Comparison of ENCODE assay signal across 10 mouse cellular contexts in genomic region chr4:133379046-133379347, GRCm38 (mm10). TPM values are rescaled to one million over a fixed set of nuclear protein-coding genes. Genes with fewer than 3 reads are reported as not detected.
A peak's percentile ranks its signal among the peaks of the same experiment; 100 is the strongest.
DNase-seq lines count a peak whose midpoint lies in the region; ATAC-seq and TF ChIP-seq lines count a peak whose summit lies in the region.
"Had no signal": no experiment of that assay in that cellular context is flagged by ENCODE, and none has a peak within 500 bp of the region (broad histone marks: within the 10 kb centered on the region; RNA-seq: fewer than 3 reads in every experiment).

No protein-coding gene starts in this region.

- H3K4me2 ChIP-seq in heart, embryonic 16.5 days (ENCODE audit: low read depth, low read length) = no peak overlapping the region
- H3K4me2 ChIP-seq in liver, embryonic 16.5 days (ENCODE audit: low read depth, low read length) = no peak overlapping the region

- ATAC-seq in heart, embryonic 16.5 days (replicated peaks; ENCODE audit: extremely low read depth, insufficient read depth, low FRiP score) = no peak
- ATAC-seq in liver, embryonic 16.5 days (ENCODE audit: low read depth) = no peak
- ATAC-seq in activated CD4-positive, CD25-positive, alpha-beta regulatory T cell, adult 4 months = no peak

- intact Hi-C loops in heart, postnatal 10 days (cut with DNase I) = no loop called here

- no peak for TF ChIP-seq POLR2A in MEL (IDR thresholded peaks at IDR 0.05; ENCODE audit: control insufficient read depth in 1 of 2, insufficient read depth in 1 of 2, low read depth in 1 of 2, low read length in 2 of 2, poor library complexity in 1 of 2)
- no peak for TF ChIP-seq POLR2A in embryonic fibroblast, embryonic 13.5 days (IDR thresholded peaks at IDR 0.05; ENCODE audit: low read depth, low read length)

- DNase-seq in heart, postnatal 10 days = no peak
- no peak for DNase-seq in MEL (ENCODE audit: low read depth, low spot score)
- DNase-seq in gastrocnemius, adult 18-20 months (ENCODE audit: low spot score) = no peak
- DNase-seq in layer of hippocampus, adult 18-20 months (ENCODE audit: low spot score in 2 of 2) = no peak
- DNase-seq: layer of hippocampus, postnatal 36 days; retina, postnatal 1 day had no signal

- H3K4me1 ChIP-seq in heart, embryonic 16.5 days (ENCODE audit: control insufficient read depth, insufficient read depth, low read length) = peaks cover 45% of the 10 kb centered on the region
- H3K4me1 ChIP-seq in MEL (ENCODE audit: control insufficient read depth in 1 of 2, insufficient read depth in 2 of 2, low read length in 2 of 2) = peaks cover 35 to 40% of the 10 kb centered on the region in 2 experiments
- peaks cover 32% of the 10 kb centered on the region for H3K4me1 ChIP-seq in embryonic fibroblast, embryonic 13.5 days (ENCODE audit: control insufficient read depth, insufficient read depth, low read length)
- peaks cover 67% of the 10 kb centered on the region for H3K4me1 ChIP-seq in liver, embryonic 16.5 days (ENCODE audit: control insufficient read depth, low read depth, low read length)

- no peak overlapping the region for H3K4me3 ChIP-seq in heart, embryonic 16.5 days (ENCODE audit: low read length)
- no peak overlapping the region for H3K4me3 ChIP-seq in MEL (ENCODE audit: control insufficient read depth in 1 of 2, insufficient read depth in 1 of 2, low read depth in 2 of 2, low read length in 2 of 2)
- no peak overlapping the region for H3K4me3 ChIP-seq in embryonic fibroblast, embryonic 13.5 days (ENCODE audit: insufficient read depth, low read length)
- H3K4me3 ChIP-seq in liver, embryonic 16.5 days (ENCODE audit: low read depth, low read length) = no peak overlapping the region

- peaks cover 13% of the 10 kb centered on the region; the same call in 1 of the 2 replicates for H3K79me2 ChIP-seq in MEL (ENCODE audit: control insufficient read depth, insufficient read depth, low read length, poor library complexity)

- H3K36me3 ChIP-seq in heart, embryonic 16.5 days (ENCODE audit: control insufficient read depth, insufficient read depth) = no peaks in the 10 kb centered on the region; the same call in 1 of the 2 replicates
- peaks cover 0 to 35% of the 10 kb centered on the region in 2 experiments; a peak in 2 of 4 replicates for H3K36me3 ChIP-seq in MEL (ENCODE audit: control insufficient read depth in 1 of 2, insufficient read depth in 2 of 2, low read length in 2 of 2)
- no peaks in the 10 kb centered on the region for H3K36me3 ChIP-seq in liver, embryonic 16.5 days (ENCODE audit: control insufficient read depth, insufficient read depth)

- whole genome bisulfite sequencing in heart, embryonic 16.5 days = 40% methylated on average over 5 of the region's 5 CpGs
- WGBS in liver, embryonic 16.5 days (ENCODE audit: insufficient replicate concordance) = 62% methylated on average over 5 of the region's 5 CpGs

- peak overlapping the region; percentile 76 for H3K27ac ChIP-seq in heart, embryonic 16.5 days (ENCODE audit: low read length)
- H3K27ac ChIP-seq in MEL (ENCODE audit: control insufficient read depth, low read depth, low read length) = peak overlapping the region; percentile 67
- H3K27ac ChIP-seq in embryonic fibroblast, embryonic 13.5 days (ENCODE audit: insufficient read depth, low read length) = peak overlapping the region; percentile 95
- H3K27ac ChIP-seq in liver, embryonic 16.5 days (ENCODE audit: low read length) = no peak overlapping the region

- peak overlapping the region; percentile 5; the same call in 1 of the 2 replicates for H3K9ac ChIP-seq in heart, embryonic 16.5 days (ENCODE audit: low read length)
- H3K9ac ChIP-seq in MEL (ENCODE audit: control insufficient read depth, low read depth, low read length, poor library complexity, severe bottlenecking) = no peak overlapping the region
- H3K9ac ChIP-seq in liver, embryonic 16.5 days (ENCODE audit: low read depth, low read length) = 0 out of 2 replicates have a peak overlapping the region, but pooled peaks have one; percentile 33

- no peak for TF ChIP-seq RAD21 in MEL (IDR thresholded peaks at IDR 0.05; ENCODE audit: low read depth, low read length)

- TF ChIP-seq CTCF in MEL (IDR thresholded peaks at IDR 0.05 in 2 of 3, conservative IDR thresholded peaks at IDR 0.05 in 1 of 3; ENCODE audit: control insufficient read depth in 1 of 3, insufficient read depth in 1 of 3, low read depth in 2 of 3, low read length in 3 of 3, poor library complexity in 1 of 3, severe bottlenecking in 1 of 3) = no peak
- no peak for TF ChIP-seq CTCF in embryonic fibroblast, embryonic 13.5 days (IDR thresholded peaks at IDR 0.05; ENCODE audit: borderline replicate concordance, insufficient read depth, low read length)

- H3K27me3 ChIP-seq in heart, embryonic 16.5 days (ENCODE audit: control insufficient read depth, insufficient read depth, low read length) = no peaks in the 10 kb centered on the region
- no peaks in the 10 kb centered on the region for H3K27me3 ChIP-seq in MEL (ENCODE audit: control insufficient read depth in 1 of 2, insufficient read depth in 2 of 2, low read length in 2 of 2)
- no peaks in the 10 kb centered on the region for H3K27me3 ChIP-seq in liver, embryonic 16.5 days (ENCODE audit: control insufficient read depth, insufficient read depth, low read depth, low read length)

- no peak for TF ChIP-seq EP300 in MEL (IDR thresholded peaks at IDR 0.05; ENCODE audit: low read depth in 1 of 2, low read length in 2 of 2)

- no peaks in the 10 kb centered on the region for H3K9me3 ChIP-seq in heart, embryonic 16.5 days (replicated peaks; ENCODE audit: control insufficient read depth, low read length)
- H3K9me3 ChIP-seq in MEL (replicated peaks; ENCODE audit: insufficient read depth, low read length) = no peaks in the 10 kb centered on the region
- no peaks in the 10 kb centered on the region for H3K9me3 ChIP-seq in liver, embryonic 16.5 days (replicated peaks; ENCODE audit: control insufficient read depth, low read length)

TF ChIP-seq in MEL, 35 proteins besides CTCF, POLR2A, EP300 and RAD21:
- no peak for TF ChIP-seq ELF1 (IDR thresholded peaks at IDR 0.05; ENCODE audit: low read depth, low read length)
- TF ChIP-seq SMC3 (IDR thresholded peaks at IDR 0.05; ENCODE audit: low read depth, low read length) = no peak
- TF ChIP-seq MXI1 (IDR thresholded peaks at IDR 0.05; ENCODE audit: low read depth, low read length) = no peak
- no peak for TF ChIP-seq MAZ (IDR thresholded peaks at IDR 0.05; ENCODE audit: low read depth, low read length)
- TF ChIP-seq NELFE (IDR thresholded peaks at IDR 0.05; ENCODE audit: low read depth, low read length) = no peak
- TF ChIP-seq NRF1 (IDR thresholded peaks at IDR 0.05; ENCODE audit: insufficient read depth, low read depth, low read length, poor library complexity, severe bottlenecking) = no peak
- TF ChIP-seq ZKSCAN1 (IDR thresholded peaks at IDR 0.05; ENCODE audit: low read depth, low read length) = no peak
- TF ChIP-seq MAX (IDR thresholded peaks at IDR 0.05; ENCODE audit: low read length) = no peak
- TF ChIP-seq BHLHE40 (IDR thresholded peaks at IDR 0.05; ENCODE audit: borderline replicate concordance, low read depth, low read length) = no peak
- no peak for TF ChIP-seq GABPA (IDR thresholded peaks at IDR 0.05; ENCODE audit: low read depth, low read length)
- TF ChIP-seq HCFC1 (IDR thresholded peaks at IDR 0.05; ENCODE audit: low read depth, low read length) = no peak
- TF ChIP-seq UBTF (IDR thresholded peaks at IDR 0.05; ENCODE audit: borderline replicate concordance, insufficient read depth, low read depth, low read length) = no peak
- TF ChIP-seq MEF2A (IDR thresholded peaks at IDR 0.05; ENCODE audit: extremely low read depth, insufficient replicate concordance, low read depth, low read length, poor library complexity, severe bottlenecking) = no peak
- no peak for TF ChIP-seq RCOR1 (IDR thresholded peaks at IDR 0.05; ENCODE audit: low read depth, low read length)
- no peak for TF ChIP-seq TCF12 (IDR thresholded peaks at IDR 0.05; ENCODE audit: low read depth, low read length)
- TF ChIP-seq ZMIZ1 (IDR thresholded peaks at IDR 0.05; ENCODE audit: low read depth, low read length) = no peak
- no peak for TF ChIP-seq CHD2 (IDR thresholded peaks at IDR 0.05; ENCODE audit: low read length)
- no peak for TF ChIP-seq ETS1 (IDR thresholded peaks at IDR 0.05; ENCODE audit: low read depth, low read length)
- TF ChIP-seq MYC (IDR thresholded peaks at IDR 0.05; ENCODE audit: low read depth, low read length) = no peak

RNA-seq across cellular contexts. Expression of gene Slc9a1, which starts 9.5 kb away (rescaled TPM):
- 7.2 and 8.1 TPM in 2 replicates for polyA plus RNA-seq in heart, embryonic 16.5 days (2015; fragmentation: Nextera tagmentation; extraction: Ambion mirVana)
- total RNA-seq in heart, postnatal 10 days (2021) = 10 to 100 TPM; 21.4 to 24.2 TPM
- total RNA-seq in MEL (2012; rRNA removed) = 2.8 and 3.1 TPM in 2 replicates
- 10 to 100 TPM in 1 of 2 experiments, not detected in 1; 14.0 TPM for polyA plus RNA-seq in MEL (2012; ENCODE audit: insufficient read depth in 1 of 2, insufficient read length in 2 of 2, low read depth in 1 of 2, low replicate concordance in 2 of 2, missing spikeins in 1 of 2)
- polyA plus RNA-seq in embryonic fibroblast, embryonic 13.5 days (2011; ENCODE audit: insufficient read length, low read depth, missing spikeins) = 26.2 and 34.7 TPM in 2 replicates
- 2.9 and 3.3 TPM in 2 replicates for polyA plus RNA-seq in liver, embryonic 16.5 days (2015; fragmentation: Nextera tagmentation; extraction: Ambion mirVana)
- 10 to 100 TPM; 10.0 to 11.4 TPM for total RNA-seq in gastrocnemius, adult 18-20 months (2021)
- 10 to 100 TPM; 10.4 to 11.3 TPM for polyA plus RNA-seq in activated CD4-positive, CD25-positive, alpha-beta regulatory T cell, adult 4 months (2017; shearing (Covaris generic))
- 10 to 100 TPM; 62.2 to 62.9 TPM for total RNA-seq in layer of hippocampus, adult 18-20 months (2021)

RNA-seq across cellular contexts. Expression of gene Wdtc1, which starts 25.7 kb away (rescaled TPM):
- polyA plus RNA-seq in heart, embryonic 16.5 days (2015; fragmentation: Nextera tagmentation; extraction: Ambion mirVana) = 13.5 and 13.7 TPM in 2 replicates
- 10 to 100 TPM; 55.3 to 58.8 TPM for total RNA-seq in heart, postnatal 10 days (2021)
- 12.5 and 13.2 TPM in 2 replicates for total RNA-seq in MEL (2012; rRNA removed)
- 10 to 100 TPM in 1 of 2 experiments, not detected in 1; 35.3 TPM for polyA plus RNA-seq in MEL (2012; ENCODE audit: insufficient read depth in 1 of 2, insufficient read length in 2 of 2, low read depth in 1 of 2, low replicate concordance in 2 of 2, missing spikeins in 1 of 2)
- 21.2 and 21.7 TPM in 2 replicates for polyA plus RNA-seq in embryonic fibroblast, embryonic 13.5 days (2011; ENCODE audit: insufficient read length, low read depth, missing spikeins)
- 6.2 and 8.1 TPM in 2 replicates for polyA plus RNA-seq in liver, embryonic 16.5 days (2015; fragmentation: Nextera tagmentation; extraction: Ambion mirVana)
- total RNA-seq in gastrocnemius, adult 18-20 months (2021) = 100 to 1,000 TPM in 1 of 2 experiments, 10 to 100 TPM in 1; 99.6 to 102 TPM
- polyA plus RNA-seq in activated CD4-positive, CD25-positive, alpha-beta regulatory T cell, adult 4 months (2017; shearing (Covaris generic)) = 1 to 10 TPM; 5.5 to 8.9 TPM
- total RNA-seq in layer of hippocampus, adult 18-20 months (2021) = 10 to 100 TPM; 79.6 to 83.1 TPM
